Comparison of ENCODE assay signal across 13 mouse cellular contexts in genomic region chr1:170731865-170732595, GRCm38 (mm10).
DNase-seq lines count a peak whose midpoint lies in the region.
"Had no signal": no experiment of that assay in that cellular context is flagged by ENCODE, and none has a peak within 500 bp of the region (broad histone marks: within the 10 kb centered on the region; RNA-seq: fewer than 3 reads in every experiment).

No protein-coding gene starts in this region.

- peak; percentile 38 to 51 for DNase-seq in frontal cortex, postnatal 36 days (ENCODE audit: low spot score in 2 of 2)
- DNase-seq in frontal cortex, postnatal 25 days (ENCODE audit: low spot score in 2 of 2): no peak
- DNase-seq in right cerebral cortex, adult 18-20 months: peak; percentile 67
- no peak for DNase-seq in right cerebral cortex, postnatal 4 days
- DNase-seq in left cerebral cortex, postnatal 25 days (ENCODE audit: low spot score in 2 of 2): peak; percentile 35 to 88
- no peak for DNase-seq in adrenal gland, postnatal 4 days (ENCODE audit: low spot score in 2 of 2)
- no peak for DNase-seq in embryo, embryonic 10.5 days (ENCODE audit: low spot score)
- no peak for DNase-seq in T-cell, adult 2 months (ENCODE audit: low spot score)
- DNase-seq: B cell, adult 2 months; cerebellum, postnatal 10 days; heart, postnatal 14 days; liver; lung, embryonic 14.5 days had no signal

- intact Hi-C loops in left cerebral cortex, postnatal 25 days (cut with DNase I): no loop called here

Comparison
In these comparisons a context has a peak if more than half of its experiments do, and no peak if none do; other contexts are left out.
1. DNase-seq: peak in frontal cortex, postnatal 36 days (2 of 2), right cerebral cortex, adult 18-20 months (single experiment) and left cerebral cortex, postnatal 25 days (2 of 2); none in frontal cortex, postnatal 25 days (0 of 2), right cerebral cortex, postnatal 4 days (single experiment), adrenal gland, postnatal 4 days (0 of 2), embryo, embryonic 10.5 days (single experiment) and T-cell, adult 2 months (single experiment).